Mouse (Mus musculus): ENCODE measurements around the gene Bag1. TPM values are rescaled to one million over a fixed set of nuclear protein-coding genes. Genes with fewer than 3 reads are reported as not detected.

Bag1 gene
- polyA plus RNA-seq, 1 experiment from 2014 or later: 217 TPM

DNA sequence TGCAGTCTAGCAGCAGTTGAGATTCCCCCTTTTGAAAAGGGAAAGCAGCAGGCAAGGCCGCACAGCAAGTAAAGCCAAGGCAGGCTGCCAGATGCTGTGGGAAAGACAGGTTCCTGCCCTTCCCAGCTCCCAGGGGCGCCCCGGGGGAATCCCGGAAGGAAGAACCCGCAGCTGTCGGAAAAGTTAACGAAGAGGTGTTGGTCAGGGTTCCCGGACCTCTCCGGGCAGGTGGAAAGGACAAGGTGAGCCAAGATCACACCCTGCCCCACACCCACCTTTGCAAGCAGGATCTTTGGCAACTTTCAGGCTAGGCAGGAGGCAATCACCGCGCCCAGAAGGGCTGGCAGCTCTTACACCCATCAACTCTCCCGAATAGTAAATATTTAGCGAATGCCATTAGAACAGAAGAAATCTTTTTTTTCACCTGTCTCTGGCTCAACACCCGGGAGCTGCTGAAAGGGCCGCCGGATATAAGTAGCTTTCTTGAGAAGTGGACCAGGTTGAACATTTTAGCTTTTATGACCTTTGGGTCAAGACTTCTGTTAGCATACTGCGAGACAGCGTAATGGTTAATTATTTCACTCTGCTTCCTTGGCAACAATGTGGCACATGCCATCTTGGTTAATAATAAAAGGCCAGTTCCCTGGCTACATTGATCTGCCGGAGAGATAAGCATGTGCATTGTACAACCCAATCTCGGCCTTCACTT is 39.7 kb downstream of the Bag1 start:
- no peaks in the 10 kb centered on the region for H3K27me3 ChIP-seq (ENCODE audit: control insufficient read depth, insufficient read depth, low read length)
- H3K4me1 ChIP-seq (ENCODE audit: control insufficient read depth, insufficient read depth, low read length): no peaks in the 10 kb centered on the region
- H3K4me3 ChIP-seq (ENCODE audit: low read depth, low read length): no peak overlapping the region
- no peaks in the 10 kb centered on the region for H3K36me3 ChIP-seq (ENCODE audit: control insufficient read depth, insufficient read depth, low read length)
- H3K9ac ChIP-seq (ENCODE audit: low read depth, low read length): no peak overlapping the region
- no peak for ATAC-seq (replicated peaks; ENCODE audit: insufficient number of reproducible peaks, low FRiP score, low TSS enrichment)
- no peaks in the 10 kb centered on the region for H3K9me3 ChIP-seq (replicated peaks; ENCODE audit: control insufficient read depth, low read length)
- no peak overlapping the region for H3K27ac ChIP-seq (ENCODE audit: low read depth, low read length)
- WGBS (ENCODE audit: insufficient replicate concordance): 40% methylated on average over 20 of the region's 20 CpGs
- H3K4me2 ChIP-seq: no peak overlapping the region

DNA sequence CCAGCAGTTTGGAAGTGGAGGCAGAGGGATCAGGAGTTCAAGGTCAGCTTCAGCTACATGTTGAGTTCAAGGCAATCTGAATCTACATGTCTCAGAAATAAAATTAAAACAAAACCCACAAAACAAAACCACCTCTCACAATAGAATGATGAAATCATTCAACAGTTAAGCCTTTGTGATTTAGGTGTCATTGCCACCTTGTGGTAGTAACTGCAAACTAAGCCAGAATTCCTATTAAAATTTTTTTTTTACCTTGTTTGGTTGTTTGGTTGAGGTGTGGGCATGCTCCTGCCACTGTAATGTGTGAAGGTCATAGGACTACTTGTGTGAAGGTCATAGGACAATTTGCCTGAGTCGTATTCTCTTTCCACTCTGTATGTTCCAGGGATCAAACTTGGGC is 41.8 kb downstream of the Bag1 start:
- H3K4me3 ChIP-seq (ENCODE audit: low read depth, low read length): no peak overlapping the region
- no peak overlapping the region for H3K9ac ChIP-seq (ENCODE audit: low read depth, low read length)
- no peaks in the 10 kb centered on the region for H3K36me3 ChIP-seq (ENCODE audit: control insufficient read depth, insufficient read depth, low read length)
- H3K9me3 ChIP-seq (replicated peaks; ENCODE audit: control insufficient read depth, low read length): no peaks in the 10 kb centered on the region
- H3K4me1 ChIP-seq (ENCODE audit: control insufficient read depth, insufficient read depth, low read length): no peaks in the 10 kb centered on the region
- no peak overlapping the region for H3K4me2 ChIP-seq
- H3K27ac ChIP-seq (ENCODE audit: low read depth, low read length): no peak overlapping the region
- 45% methylated on average over 1 of the region's 1 CpGs for WGBS (ENCODE audit: insufficient replicate concordance)
- no peaks in the 10 kb centered on the region for H3K27me3 ChIP-seq (ENCODE audit: control insufficient read depth, insufficient read depth, low read length)
- ATAC-seq (replicated peaks; ENCODE audit: insufficient number of reproducible peaks, low FRiP score, low TSS enrichment): no peak

DNA sequence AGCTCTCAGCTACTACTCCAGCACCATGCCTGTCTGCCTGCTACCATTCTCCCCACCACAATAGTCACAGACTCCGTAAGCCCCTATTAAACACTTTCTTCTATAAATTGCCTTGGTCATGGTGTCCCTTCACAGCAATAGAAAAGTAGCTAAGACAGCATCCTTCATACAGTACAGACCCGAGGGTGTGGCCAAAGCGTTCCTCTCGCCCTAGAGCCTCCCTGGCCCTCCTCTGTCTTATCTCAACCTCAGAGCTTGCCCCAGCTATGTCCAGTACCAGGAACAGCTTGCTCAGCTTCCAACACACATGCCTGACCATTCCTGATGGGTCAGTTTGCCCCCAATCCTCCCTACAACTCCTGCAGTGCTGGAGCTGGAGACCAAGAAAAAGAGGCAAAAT is 47.5 kb downstream of the Bag1 start:
- no peaks in the 10 kb centered on the region for H3K36me3 ChIP-seq (ENCODE audit: control insufficient read depth, insufficient read depth, low read length)
- 80% methylated on average over 4 of the region's 4 CpGs for WGBS (ENCODE audit: insufficient replicate concordance)
- no peaks in the 10 kb centered on the region for H3K9me3 ChIP-seq (replicated peaks; ENCODE audit: control insufficient read depth, low read length)
- H3K4me1 ChIP-seq (ENCODE audit: control insufficient read depth, insufficient read depth, low read length): no peaks in the 10 kb centered on the region
- no peak overlapping the region for H3K4me3 ChIP-seq (ENCODE audit: low read depth, low read length)
- H3K27me3 ChIP-seq (ENCODE audit: control insufficient read depth, insufficient read depth, low read length): no peaks in the 10 kb centered on the region
- ATAC-seq (replicated peaks; ENCODE audit: insufficient number of reproducible peaks, low FRiP score, low TSS enrichment): no peak
- no peak overlapping the region for H3K9ac ChIP-seq (ENCODE audit: low read depth, low read length)
- H3K4me2 ChIP-seq: no peak overlapping the region
- H3K27ac ChIP-seq (ENCODE audit: low read depth, low read length): no peak overlapping the region

GRCm38 (mm10) chr4:40900071-40900470 is 48.0 kb downstream of the Bag1 start:
- WGBS (ENCODE audit: insufficient replicate concordance): 72% methylated on average over 3 of the region's 3 CpGs
- Histone ChIP-seq H3K27me3 (ENCODE audit: control insufficient read depth, insufficient read depth, low read length) (no peaks in the 10 kb centered on the region), H3K9ac (ENCODE audit: low read depth, low read length) (no peak overlapping the region), H3K4me1 (ENCODE audit: control insufficient read depth, insufficient read depth, low read length) (no peaks in the 10 kb centered on the region), H3K4me3 (ENCODE audit: low read depth, low read length) (no peak overlapping the region), H3K27ac (ENCODE audit: low read depth, low read length) (no peak overlapping the region), H3K36me3 (ENCODE audit: control insufficient read depth, insufficient read depth, low read length) (no peaks in the 10 kb centered on the region), H3K4me2 (no peak overlapping the region), H3K9me3 (replicated peaks; ENCODE audit: control insufficient read depth, low read length) (no peaks in the 10 kb centered on the region)
- ATAC-seq (replicated peaks; ENCODE audit: insufficient number of reproducible peaks, low FRiP score, low TSS enrichment): no peak

GRCm38 (mm10) chr4:40899264-40899663 is 48.8 kb downstream of the Bag1 start:
- Histone ChIP-seq H3K36me3 (ENCODE audit: control insufficient read depth, insufficient read depth, low read length) (no peaks in the 10 kb centered on the region), H3K27me3 (ENCODE audit: control insufficient read depth, insufficient read depth, low read length) (no peaks in the 10 kb centered on the region), H3K4me3 (ENCODE audit: low read depth, low read length) (no peak overlapping the region), H3K4me1 (ENCODE audit: control insufficient read depth, insufficient read depth, low read length) (no peaks in the 10 kb centered on the region), H3K9ac (ENCODE audit: low read depth, low read length) (no peak overlapping the region), H3K4me2 (no peak overlapping the region), H3K9me3 (replicated peaks; ENCODE audit: control insufficient read depth, low read length) (no peaks in the 10 kb centered on the region), H3K27ac (ENCODE audit: low read depth, low read length) (no peak overlapping the region)
- 67% methylated on average over 2 of the region's 2 CpGs for WGBS (ENCODE audit: insufficient replicate concordance)
- no peak for ATAC-seq (replicated peaks; ENCODE audit: insufficient number of reproducible peaks, low FRiP score, low TSS enrichment)

DNA sequence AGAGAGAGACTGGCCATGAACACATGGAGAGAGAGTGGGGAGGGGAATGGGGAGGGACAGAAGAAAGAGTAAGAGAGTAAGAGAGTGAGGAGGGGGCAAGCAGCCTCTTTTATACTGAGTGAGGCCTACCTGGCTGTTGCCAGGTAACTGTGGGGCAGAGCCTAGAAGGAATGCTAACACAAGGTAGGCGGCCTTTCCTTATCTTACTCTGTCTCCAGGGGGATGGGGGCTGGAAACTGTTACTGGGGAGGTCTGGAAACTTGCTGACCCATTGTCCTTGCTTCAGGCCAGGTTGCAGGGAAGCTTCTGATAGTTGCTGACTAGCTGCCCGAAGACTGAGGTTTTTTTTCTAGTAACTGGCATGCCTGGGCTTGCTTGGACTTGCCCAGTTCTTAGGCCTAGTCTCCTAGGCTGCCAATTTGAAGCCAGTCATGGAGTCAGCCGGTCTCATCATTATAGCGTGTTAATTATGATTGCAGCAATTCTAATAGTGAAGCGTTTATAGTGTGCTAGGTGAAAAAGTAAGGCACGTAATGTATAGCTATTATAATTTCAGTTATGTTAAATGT is 49.5 kb downstream of the Bag1 start:
- 67% methylated on average over 6 of the region's 6 CpGs for WGBS (ENCODE audit: insufficient replicate concordance)

GRCm38 (mm10) chr4:40895646-40896045 is 52.4 kb downstream of the Bag1 start:
- H3K9ac ChIP-seq (ENCODE audit: low read depth, low read length): no peak overlapping the region
- H3K4me2 ChIP-seq: no peak overlapping the region
- no peak overlapping the region for H3K4me3 ChIP-seq (ENCODE audit: low read depth, low read length)
- H3K4me1 ChIP-seq (ENCODE audit: control insufficient read depth, insufficient read depth, low read length): no peaks in the 10 kb centered on the region
- H3K36me3 ChIP-seq (ENCODE audit: control insufficient read depth, insufficient read depth, low read length): no peaks in the 10 kb centered on the region
- H3K9me3 ChIP-seq (replicated peaks; ENCODE audit: control insufficient read depth, low read length): no peaks in the 10 kb centered on the region
- no peak for ATAC-seq (replicated peaks; ENCODE audit: insufficient number of reproducible peaks, low FRiP score, low TSS enrichment)
- 87% methylated on average over 2 of the region's 2 CpGs for WGBS (ENCODE audit: insufficient replicate concordance)
- no peaks in the 10 kb centered on the region for H3K27me3 ChIP-seq (ENCODE audit: control insufficient read depth, insufficient read depth, low read length)
- no peak overlapping the region for H3K27ac ChIP-seq (ENCODE audit: low read depth, low read length)

More for the DNA sequence above, 49.5 kb downstream of the Bag1 start:
- H3K36me3 ChIP-seq (ENCODE audit: control insufficient read depth, insufficient read depth, low read length): no peaks in the 10 kb centered on the region
- H3K9me3 ChIP-seq (replicated peaks; ENCODE audit: control insufficient read depth, low read length): no peaks in the 10 kb centered on the region
- no peak overlapping the region for H3K4me3 ChIP-seq (ENCODE audit: low read depth, low read length)
- H3K27ac ChIP-seq (ENCODE audit: low read depth, low read length): no peak overlapping the region
- ATAC-seq (replicated peaks; ENCODE audit: insufficient number of reproducible peaks, low FRiP score, low TSS enrichment): no peak
- H3K4me1 ChIP-seq (ENCODE audit: control insufficient read depth, insufficient read depth, low read length): no peaks in the 10 kb centered on the region
- H3K4me2 ChIP-seq: no peak overlapping the region
- H3K27me3 ChIP-seq (ENCODE audit: control insufficient read depth, insufficient read depth, low read length): no peaks in the 10 kb centered on the region
- no peak overlapping the region for H3K9ac ChIP-seq (ENCODE audit: low read depth, low read length)

GRCm38 (mm10) chr4:40895118-40895517 is 53.0 kb downstream of the Bag1 start:
- no peak for ATAC-seq (replicated peaks; ENCODE audit: insufficient number of reproducible peaks, low FRiP score, low TSS enrichment)
- H3K4me2 ChIP-seq: no peak overlapping the region
- WGBS (ENCODE audit: insufficient replicate concordance): 88% methylated on average over 3 of the region's 3 CpGs
- no peaks in the 10 kb centered on the region for H3K27me3 ChIP-seq (ENCODE audit: control insufficient read depth, insufficient read depth, low read length)
- no peaks in the 10 kb centered on the region for H3K36me3 ChIP-seq (ENCODE audit: control insufficient read depth, insufficient read depth, low read length)
- H3K4me1 ChIP-seq (ENCODE audit: control insufficient read depth, insufficient read depth, low read length): no peaks in the 10 kb centered on the region
- no peaks in the 10 kb centered on the region for H3K9me3 ChIP-seq (replicated peaks; ENCODE audit: control insufficient read depth, low read length)
- no peak overlapping the region for H3K4me3 ChIP-seq (ENCODE audit: low read depth, low read length)
- H3K27ac ChIP-seq (ENCODE audit: low read depth, low read length): no peak overlapping the region
- no peak overlapping the region for H3K9ac ChIP-seq (ENCODE audit: low read depth, low read length)

DNA sequence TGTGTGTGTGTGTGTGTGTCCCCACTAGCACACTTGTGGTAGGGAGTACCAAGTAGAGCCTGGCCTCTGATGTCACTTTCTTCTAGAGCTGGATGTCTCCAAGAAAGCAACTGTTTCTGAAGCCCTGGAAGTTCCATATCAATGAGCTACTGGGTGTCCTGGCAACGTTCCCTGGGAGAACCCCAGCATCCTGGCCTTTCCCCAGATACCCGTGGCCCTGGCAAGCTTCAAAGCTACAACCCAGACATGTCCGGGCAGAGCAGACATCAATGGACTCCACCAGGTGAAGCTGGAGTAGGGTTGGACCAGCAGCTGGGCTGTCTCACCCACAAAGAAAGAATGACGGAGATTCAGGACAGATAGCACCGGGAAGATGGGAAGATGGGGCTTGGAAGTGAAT is 56.9 kb downstream of the Bag1 start:
- WGBS (ENCODE audit: insufficient replicate concordance): 68% methylated on average over 5 of the region's 5 CpGs

More for the DNA sequence above, 56.9 kb downstream of the Bag1 start:
- Histone ChIP-seq H3K9me3 (replicated peaks; ENCODE audit: control insufficient read depth, low read length) (no peaks in the 10 kb centered on the region), H3K27ac (ENCODE audit: low read depth, low read length) (no peak overlapping the region), H3K4me2 (no peak overlapping the region), H3K9ac (ENCODE audit: low read depth, low read length) (no peak overlapping the region), H3K36me3 (ENCODE audit: control insufficient read depth, insufficient read depth, low read length) (no peaks in the 10 kb centered on the region), H3K4me1 (ENCODE audit: control insufficient read depth, insufficient read depth, low read length) (no peaks in the 10 kb centered on the region), H3K27me3 (ENCODE audit: control insufficient read depth, insufficient read depth, low read length) (no peaks in the 10 kb centered on the region), H3K4me3 (ENCODE audit: low read depth, low read length) (no peak overlapping the region)
- ATAC-seq (replicated peaks; ENCODE audit: insufficient number of reproducible peaks, low FRiP score, low TSS enrichment): no peak

Measured in heart, embryonic 11.5 days (tissue).